Mouse (Mus musculus): ENCODE data around the gene Vamp1.

DNA sequence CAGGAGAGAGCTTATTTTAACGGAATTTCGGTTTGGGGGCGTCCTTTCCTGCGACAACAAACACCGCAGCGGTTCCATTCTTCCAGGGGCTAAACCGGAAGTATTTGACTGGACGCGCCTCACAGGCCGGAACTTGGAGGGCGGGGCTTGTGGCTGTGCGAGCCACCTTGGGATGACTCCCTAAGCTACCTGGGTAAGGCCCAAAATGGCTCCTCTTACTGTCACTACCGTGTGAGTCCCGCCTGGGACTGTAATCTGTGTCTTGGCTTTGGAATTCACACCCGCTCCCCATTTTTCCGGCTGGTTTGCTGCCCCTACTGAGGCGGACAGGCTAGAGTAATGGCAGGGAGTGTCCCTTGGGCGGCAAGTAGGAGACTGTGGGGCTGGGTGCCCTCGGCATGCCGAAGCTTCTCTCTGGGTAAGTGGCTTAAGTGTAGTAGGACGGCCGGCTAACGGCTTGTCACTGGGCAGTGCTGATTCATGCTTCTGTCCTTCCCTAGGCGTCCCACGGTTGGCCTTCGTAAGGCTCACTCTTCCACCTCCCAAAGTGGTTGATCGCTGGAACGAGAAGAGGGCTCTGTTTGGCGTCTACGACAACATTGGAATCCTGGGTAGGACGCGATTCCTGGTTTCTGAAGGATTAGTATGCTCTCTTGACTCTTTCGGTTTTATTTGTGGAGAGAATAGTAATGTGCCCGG lies 23.2 kb upstream of the Vamp1 start:
- peak; percentile 49; the same call in 1 of the 2 replicates for TF ChIP-seq POLR2A (IDR thresholded peaks at IDR 0.05; ENCODE audit: extremely low read depth, insufficient read depth, low read length)
- no peak for TF ChIP-seq CTCF (IDR thresholded peaks at IDR 0.05; ENCODE audit: low read depth, low read length)
